Mouse (Mus musculus) erythroblast, adult 5-6 weeks (primary cell): Measurements from ENCODE around the gene Rnf227. TPM values are rescaled to one million over a fixed set of nuclear protein-coding genes. Genes with fewer than 3 reads are reported as not detected.

ENCODE experiments used
- total RNA-seq, 2 experiments: library from RNA; stranded (forward) in 1 of 2; stranded (reverse) in 1 of 2; fragments of 150-400 nt in 1 of 2; fragments of 200-764, 138-1000 nt in 1 of 2; gene quantifications; 2 replicates each; pipeline versions ENCODE4 v1.2.3 to v1.2.4; 2015 to 2017; ENCODE audit warnings: low replicate concordance in 2 of 2

The Rnf227 gene
- total RNA-seq, 2 experiments from 2014 or later = 3.2 to 15.2 TPM

Other genes with a start within 250 kb of the Rnf227 start
- gene Per1, start 245.2 kb upstream of the Rnf227 start, total RNA-seq (2015; ENCODE audit: low replicate concordance) = 2.3 and 3.1 TPM in 2 replicates
- gene Per1, start 245.2 kb upstream of the Rnf227 start, total RNA-seq (2017; ENCODE audit: low replicate concordance) = 1.7 and 1.9 TPM in 2 replicates
- gene Hes7, start 220.1 kb upstream of the Rnf227 start, total RNA-seq (2015; ENCODE audit: low replicate concordance) = not detected in 2 replicates
- gene Hes7, start 220.1 kb upstream of the Rnf227 start, total RNA-seq (2017; ENCODE audit: low replicate concordance) = not detected in 2 replicates
- gene 9130213A22Rik, start 217.9 kb upstream of the Rnf227 start, total RNA-seq (2015; ENCODE audit: low replicate concordance) = not detected in 2 replicates
- not detected in 2 replicates for gene 9130213A22Rik, start 217.9 kb upstream of the Rnf227 start, total RNA-seq (2017; ENCODE audit: low replicate concordance)
- not detected in 2 replicates for gene Aloxe3, start 214.6 kb upstream of the Rnf227 start, total RNA-seq (2015; ENCODE audit: low replicate concordance)
- gene Aloxe3, start 214.6 kb upstream of the Rnf227 start, total RNA-seq (2017; ENCODE audit: low replicate concordance) = 0.51 TPM in 1 of 2 replicates, not detected in the other
- gene Alox12b, start 183.5 kb upstream of the Rnf227 start, total RNA-seq (2015; ENCODE audit: low replicate concordance) = not detected in 2 replicates
- gene Alox12b, start 183.5 kb upstream of the Rnf227 start, total RNA-seq (2017; ENCODE audit: low replicate concordance) = not detected in 2 replicates
- gene Alox8, start 142.6 kb upstream of the Rnf227 start, total RNA-seq (2015; ENCODE audit: low replicate concordance) = not detected in 2 replicates
- gene Alox8, start 142.6 kb upstream of the Rnf227 start, total RNA-seq (2017; ENCODE audit: low replicate concordance) = 0.34 TPM in 1 of 2 replicates, not detected in the other
- gene Gucy2e, start 103.4 kb upstream of the Rnf227 start, total RNA-seq (2015; ENCODE audit: low replicate concordance) = not detected in 2 replicates
- gene Gucy2e, start 103.4 kb upstream of the Rnf227 start, total RNA-seq (2017; ENCODE audit: low replicate concordance) = under 0.01 TPM in 1 of 2 replicates, not detected in the other
- 2.9 and 7.3 TPM in 2 replicates for gene Cntrob, start 16.7 kb upstream of the Rnf227 start, total RNA-seq (2015; ENCODE audit: low replicate concordance)
- 16.9 and 24.4 TPM in 2 replicates for gene Cntrob, start 16.7 kb upstream of the Rnf227 start, total RNA-seq (2017; ENCODE audit: low replicate concordance)
- gene Trappc1, start 16.5 kb upstream of the Rnf227 start, total RNA-seq (2015; ENCODE audit: low replicate concordance) = 33.2 and 43.7 TPM in 2 replicates
- gene Trappc1, start 16.5 kb upstream of the Rnf227 start, total RNA-seq (2017; ENCODE audit: low replicate concordance) = 12.7 and 24.8 TPM in 2 replicates
- not detected in 2 replicates for gene Kcnab3, start 14.2 kb upstream of the Rnf227 start, total RNA-seq (2015; ENCODE audit: low replicate concordance)
- not detected in 2 replicates for gene Kcnab3, start 14.2 kb upstream of the Rnf227 start, total RNA-seq (2017; ENCODE audit: low replicate concordance)
- 7.9 and 9.8 TPM in 2 replicates for gene Chd3, start 28.9 kb downstream of the Rnf227 start, total RNA-seq (2015; ENCODE audit: low replicate concordance)
- gene Chd3, start 28.9 kb downstream of the Rnf227 start, total RNA-seq (2017; ENCODE audit: low replicate concordance) = 16.8 and 18.5 TPM in 2 replicates
- gene Naa38, start 55.0 kb downstream of the Rnf227 start, total RNA-seq (2015; ENCODE audit: low replicate concordance) = 25.6 and 30.3 TPM in 2 replicates
- 18.5 and 25.2 TPM in 2 replicates for gene Naa38, start 55.0 kb downstream of the Rnf227 start, total RNA-seq (2017; ENCODE audit: low replicate concordance)
- 12.5 and 16.1 TPM in 2 replicates for gene Cyb5d1, start 55.2 kb downstream of the Rnf227 start, total RNA-seq (2015; ENCODE audit: low replicate concordance)
- 23.5 and 31.4 TPM in 2 replicates for gene Cyb5d1, start 55.2 kb downstream of the Rnf227 start, total RNA-seq (2017; ENCODE audit: low replicate concordance)
- gene Tmem88, start 57.8 kb downstream of the Rnf227 start, total RNA-seq (2015; ENCODE audit: low replicate concordance) = not detected in 2 replicates
- gene Tmem88, start 57.8 kb downstream of the Rnf227 start, total RNA-seq (2017; ENCODE audit: low replicate concordance) = not detected in 2 replicates
- 5.8 and 8.2 TPM in 2 replicates for gene Kdm6b, start 73.2 kb downstream of the Rnf227 start, total RNA-seq (2015; ENCODE audit: low replicate concordance)
- gene Kdm6b, start 73.2 kb downstream of the Rnf227 start, total RNA-seq (2017; ENCODE audit: low replicate concordance) = 0.84 and 1.5 TPM in 2 replicates
- not detected in 2 replicates for gene Dnah2, start 208.6 kb downstream of the Rnf227 start, total RNA-seq (2015; ENCODE audit: low replicate concordance)
- not detected in 2 replicates for gene Dnah2, start 208.6 kb downstream of the Rnf227 start, total RNA-seq (2017; ENCODE audit: low replicate concordance)
- 1.2 TPM in 1 of 2 replicates, not detected in the other for gene Efnb3, start 219.7 kb downstream of the Rnf227 start, total RNA-seq (2015; ENCODE audit: low replicate concordance)
- 1.3 and 2.2 TPM in 2 replicates for gene Efnb3, start 219.7 kb downstream of the Rnf227 start, total RNA-seq (2017; ENCODE audit: low replicate concordance)
- 18.4 and 21.3 TPM in 2 replicates for gene Wrap53, start 239.8 kb downstream of the Rnf227 start, total RNA-seq (2015; ENCODE audit: low replicate concordance)
- 7.7 and 8.9 TPM in 2 replicates for gene Wrap53, start 239.8 kb downstream of the Rnf227 start, total RNA-seq (2017; ENCODE audit: low replicate concordance)
- gene Trp53, start 239.9 kb downstream of the Rnf227 start, total RNA-seq (2015; ENCODE audit: low replicate concordance) = 44.6 and 56.8 TPM in 2 replicates
- gene Trp53, start 239.9 kb downstream of the Rnf227 start, total RNA-seq (2017; ENCODE audit: low replicate concordance) = 25.1 and 28.0 TPM in 2 replicates